Mouse (Mus musculus) thymus, postnatal 14 days (tissue): ENCODE measurements at regions not wholly inside any gene's neighbourhood (a gene's known extent, or its start where the extent isn't known, plus 50 kb on each side); places are given as distances from the start of the nearest gene placed in this dataset.

Experiments
- DNase-seq: peaks from one replicate; pipeline ENCODE4 v3.0.0; 2021

DNA sequence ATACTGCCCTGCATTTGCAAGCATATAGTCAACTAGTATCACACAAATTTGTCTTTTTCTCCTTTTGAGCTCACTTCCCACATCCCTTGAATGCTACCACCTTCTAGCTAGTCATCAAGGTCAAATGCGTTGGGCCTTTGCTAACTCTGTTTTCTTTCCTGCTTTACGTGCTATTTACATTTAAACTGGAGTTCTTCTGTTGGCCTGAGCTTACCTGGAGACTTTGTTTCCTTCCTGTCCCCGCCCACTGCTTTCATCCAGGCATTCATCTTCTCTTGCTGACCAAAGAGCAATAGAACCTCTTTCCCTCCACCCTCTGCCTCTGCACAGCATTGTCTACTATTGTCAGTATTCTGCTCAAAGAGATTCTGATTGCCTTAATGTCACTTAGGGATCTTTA, 237.0 kb downstream of the Papss1 start:
- no peak for DNase-seq

DNA sequence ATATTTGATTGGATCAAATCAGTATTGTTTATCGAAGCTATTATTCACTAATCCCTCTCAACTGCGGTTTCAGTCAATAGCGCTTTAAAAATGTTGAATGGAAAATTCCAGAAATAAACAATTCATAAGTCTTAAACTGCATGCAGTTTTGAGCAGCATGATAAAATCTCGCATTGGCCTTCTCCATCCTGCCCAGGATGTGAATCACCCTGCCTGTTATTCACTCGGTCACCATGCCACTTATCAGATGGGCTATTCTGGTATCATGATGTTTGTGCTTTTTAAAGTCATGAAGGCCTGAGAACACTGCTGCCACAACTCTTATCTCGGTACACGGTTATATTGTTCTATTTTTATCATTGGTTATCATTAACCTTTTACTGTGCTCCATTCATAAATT, 238.3 kb downstream of the Papss1 start:
- DNase-seq, result no peak

DNA sequence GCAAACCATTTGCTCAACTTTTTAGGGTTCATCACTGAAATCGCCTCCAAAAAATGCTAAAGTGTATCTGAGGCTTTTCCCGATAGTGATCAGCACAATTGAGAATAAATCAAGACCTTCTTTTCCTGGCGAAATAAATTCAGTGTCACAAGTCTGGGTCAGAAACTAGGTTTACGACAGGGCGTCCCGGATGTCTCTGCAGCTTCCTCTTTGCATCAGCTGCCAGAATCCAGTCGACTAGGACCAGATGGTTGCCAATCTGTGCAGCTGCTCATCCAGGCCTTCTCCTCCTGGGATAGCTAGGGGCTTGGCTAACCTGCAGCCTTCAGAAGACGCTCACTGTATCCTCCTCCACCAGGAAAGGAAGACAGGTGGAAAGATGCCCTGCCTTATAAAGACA, 243.6 kb downstream of the Papss1 start:
- DNase-seq, result no peak

DNA sequence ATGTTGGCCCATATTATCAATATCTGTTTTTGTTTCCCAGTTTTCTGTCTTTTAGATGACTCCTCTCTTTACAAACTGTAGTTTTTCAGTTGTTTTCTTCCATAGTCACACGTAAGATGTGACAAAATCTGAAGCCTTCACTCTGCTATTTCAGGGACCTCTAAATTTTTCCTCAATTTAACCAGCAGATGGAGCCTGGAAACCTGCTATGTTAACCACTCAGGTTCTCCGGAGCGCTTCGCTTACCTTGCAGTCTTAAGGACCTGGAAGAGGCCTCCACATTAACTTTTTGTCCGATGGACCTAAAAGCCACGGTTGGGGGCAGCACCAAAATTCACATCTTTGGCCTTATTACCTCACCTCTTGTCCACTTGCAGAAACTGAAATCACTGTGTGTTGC, 248.4 kb downstream of the Papss1 start:
- DNase-seq, result no peak

DNA sequence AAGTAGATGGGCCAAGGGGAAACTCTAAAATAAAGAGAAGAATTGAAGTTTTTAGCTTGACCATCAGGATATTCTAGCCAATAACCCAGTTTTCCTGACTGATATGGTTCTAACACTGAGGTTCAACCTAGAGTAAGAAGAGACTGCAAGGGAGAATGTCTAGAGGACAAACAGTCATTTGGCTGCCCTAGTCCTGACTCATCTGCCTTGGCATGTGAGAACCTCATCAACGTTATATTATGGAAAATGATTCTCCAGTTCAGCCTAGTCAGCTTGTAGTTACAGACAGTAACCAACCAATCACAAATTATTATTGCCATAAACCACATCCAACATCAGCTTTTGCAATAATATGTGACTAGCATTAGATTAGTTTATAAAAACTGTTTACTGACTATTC, 254.2 kb downstream of the Papss1 start:
- DNase-seq, result no peak

DNA sequence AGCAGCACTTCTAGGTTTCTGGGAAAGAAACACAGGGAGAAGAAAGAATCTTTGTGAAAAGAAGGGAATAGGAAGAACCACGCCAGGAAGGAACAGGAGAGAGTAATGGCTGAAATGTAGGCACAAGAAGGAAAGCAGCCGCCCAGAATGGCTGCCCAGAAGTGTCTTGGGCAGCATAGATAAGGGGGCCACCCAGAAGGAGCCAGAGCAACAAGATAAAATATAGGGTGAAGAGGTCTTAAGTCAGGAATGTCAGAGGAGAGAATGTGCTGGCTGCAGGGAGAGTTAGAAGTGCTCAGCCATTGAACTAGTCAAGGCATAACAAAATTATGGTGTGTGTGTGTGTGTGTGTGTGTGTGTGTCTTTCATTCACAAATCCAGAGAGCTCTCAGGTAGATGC, 227.7 kb upstream of the Dkk2 start:
- no peak for DNase-seq

DNA sequence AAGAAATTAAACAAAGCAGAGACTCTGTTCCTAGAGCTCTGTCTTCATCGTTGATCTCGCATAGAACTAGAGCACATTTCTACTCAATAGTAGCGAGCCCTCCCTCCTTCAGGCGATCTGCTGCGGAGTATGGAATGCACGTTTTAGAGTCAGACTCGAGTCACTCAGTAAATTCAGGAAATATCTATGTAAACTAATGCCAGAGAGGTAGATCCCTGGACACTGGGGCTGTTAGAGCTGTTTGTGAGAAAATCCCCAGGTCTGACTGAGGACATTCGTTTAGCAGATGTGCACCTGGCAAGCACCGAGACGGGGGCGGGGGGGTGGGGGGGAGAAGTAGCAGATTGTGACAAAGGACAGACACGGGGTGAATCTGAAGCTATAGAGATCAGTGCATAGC, 226.0 kb upstream of the Dkk2 start:
- DNase-seq, result no peak

DNA sequence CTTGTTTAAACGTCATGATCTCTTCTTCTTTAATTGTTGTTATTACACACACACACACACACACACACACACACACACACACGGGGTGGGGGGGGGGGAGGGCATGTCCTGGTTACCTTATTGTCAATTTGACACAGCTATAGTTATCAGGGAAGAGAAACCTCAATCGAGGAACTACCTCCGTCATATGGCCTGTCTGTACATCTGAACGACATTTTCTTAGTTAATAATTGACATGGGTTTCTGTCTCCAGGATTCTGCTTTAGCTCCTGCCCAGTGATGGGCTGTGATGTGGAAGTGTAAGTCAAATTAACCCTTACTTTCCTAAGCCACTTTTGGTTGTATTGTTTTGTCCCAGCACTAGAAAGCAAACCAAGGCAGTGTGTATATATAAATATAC, 220.0 kb upstream of the Dkk2 start:
- no peak for DNase-seq

DNA sequence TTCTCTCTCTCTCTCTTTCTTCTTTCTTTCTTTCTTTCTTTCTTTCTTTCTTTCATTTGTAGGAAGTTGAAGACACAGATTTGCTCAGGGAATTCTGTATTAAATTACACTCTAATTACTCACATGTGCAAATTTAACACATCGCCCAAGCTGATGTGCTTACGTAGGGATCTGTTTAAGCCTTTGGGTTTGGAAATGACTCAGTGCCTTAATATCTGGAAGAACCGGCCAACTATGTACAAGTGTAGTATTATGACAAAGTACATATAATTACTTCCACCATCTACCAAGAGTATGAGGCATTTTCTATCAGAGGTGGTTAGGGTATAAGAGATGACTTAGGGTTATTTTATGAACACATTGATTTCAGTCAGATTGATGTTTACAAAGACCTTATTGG, 217.8 kb upstream of the Dkk2 start:
- DNase-seq, result no peak

DNA sequence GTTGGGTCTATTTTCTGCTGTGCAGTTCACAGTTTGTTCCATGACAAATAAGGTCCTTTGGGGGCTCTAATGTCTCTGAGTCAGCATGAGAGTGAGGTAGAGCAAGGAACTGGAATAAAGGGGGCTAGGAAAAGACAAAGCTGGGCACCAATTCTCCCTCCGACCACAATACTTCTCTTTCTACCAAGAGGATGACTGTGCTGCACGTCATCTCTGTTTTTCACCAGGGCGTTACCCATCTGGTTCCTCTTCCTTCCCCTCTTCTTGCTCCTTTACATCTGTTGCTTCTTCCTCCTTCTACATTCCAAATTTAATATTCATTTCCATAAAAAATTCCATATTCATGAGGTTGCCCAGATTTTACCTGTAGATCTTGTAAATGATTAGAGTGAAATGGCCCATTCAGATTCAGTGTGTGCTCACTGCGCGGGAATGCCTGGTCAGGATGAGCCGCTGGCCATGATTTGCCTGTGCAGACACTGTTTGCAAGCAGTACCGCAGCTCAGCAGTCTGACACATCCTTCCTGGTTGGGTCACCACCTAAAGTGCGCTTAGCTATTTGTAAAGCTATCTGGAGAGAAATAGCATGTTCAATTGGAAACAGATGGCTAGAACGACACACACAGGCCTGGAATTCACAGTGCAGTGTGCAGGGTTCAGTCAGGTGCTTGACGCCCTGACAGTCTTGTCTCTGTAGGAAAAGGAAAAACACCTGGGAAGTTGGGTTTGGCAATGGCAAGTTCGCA, 216.7 kb upstream of the Dkk2 start:
- DNase-seq, result no peak

DNA sequence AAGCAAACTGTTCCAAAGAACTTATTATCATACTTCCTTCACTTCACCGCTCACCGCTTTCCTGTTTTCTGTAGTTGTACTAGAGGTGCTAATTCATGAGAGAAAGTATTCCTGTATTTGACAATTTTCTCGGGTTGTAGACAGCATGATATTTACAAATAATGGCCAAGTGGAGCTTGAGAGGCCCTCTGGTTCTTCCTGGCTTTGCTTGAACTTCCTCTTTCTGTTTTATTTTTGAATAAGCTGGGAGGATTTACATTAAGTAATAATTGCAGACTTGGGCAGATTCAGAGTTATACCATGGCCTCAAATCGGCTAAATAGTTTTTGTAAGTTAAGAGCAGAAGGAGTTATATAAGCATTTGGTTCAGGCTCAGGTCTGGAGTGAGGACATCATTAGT, 215.8 kb upstream of the Dkk2 start:
- DNase-seq, result no peak

DNA sequence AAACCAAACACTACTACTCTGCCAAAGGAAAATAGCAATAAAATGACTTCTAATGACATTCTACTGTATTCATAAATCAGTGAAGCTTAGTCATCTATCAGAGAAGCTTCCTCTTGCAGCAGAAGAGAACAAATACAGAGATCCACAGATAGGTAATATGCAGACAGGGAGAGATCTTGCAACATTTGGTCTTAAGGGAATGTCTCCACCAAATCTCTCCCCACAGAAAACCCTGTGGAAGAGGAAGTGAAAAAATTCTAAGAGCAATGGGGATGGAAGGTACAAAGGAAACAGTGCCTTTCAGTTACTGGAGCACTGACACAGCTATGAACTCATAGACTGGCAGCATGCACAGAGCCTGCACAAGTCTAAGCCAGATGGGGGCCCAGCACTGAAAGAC, 202.4 kb upstream of the Dkk2 start:
- DNase-seq, result no peak

DNA sequence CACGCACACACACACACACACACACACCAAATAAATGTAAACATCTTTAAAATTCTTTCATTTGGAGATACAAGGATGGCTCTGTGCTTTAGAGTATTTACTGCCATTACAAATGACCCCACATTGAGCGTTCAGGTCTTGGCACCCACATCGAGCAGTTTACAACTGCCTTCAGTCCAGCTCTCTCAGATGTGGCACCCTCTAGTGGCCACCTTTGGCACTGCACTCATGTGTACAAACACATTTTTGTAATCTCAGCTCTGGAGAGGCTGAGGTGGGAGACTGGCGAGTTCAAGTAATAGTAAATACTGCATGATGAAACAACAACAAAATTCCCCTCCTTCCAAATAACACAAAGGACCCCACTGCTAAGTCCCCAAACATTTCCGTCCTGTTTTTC, 198.6 kb upstream of the Dkk2 start:
- peak; percentile 19 for DNase-seq

DNA sequence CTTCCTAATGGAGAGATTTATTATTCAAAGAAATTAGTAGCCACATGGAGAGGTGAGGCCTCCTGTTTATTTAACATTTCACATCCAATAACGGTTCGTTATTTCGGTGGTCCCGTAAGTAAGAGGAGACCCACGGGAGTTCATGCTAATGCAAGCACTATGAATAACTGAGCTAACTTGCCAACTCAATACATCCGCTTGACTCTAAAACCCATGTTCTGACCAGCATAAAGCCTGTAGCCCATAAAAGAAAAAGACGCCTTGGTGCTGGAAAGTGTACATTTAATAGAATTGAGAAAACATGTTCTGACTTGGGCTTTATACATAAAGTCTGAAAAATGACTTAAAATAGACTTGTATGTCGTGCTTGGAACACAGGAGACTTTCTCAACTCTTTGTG, 198.1 kb upstream of the Dkk2 start:
- no peak for DNase-seq

DNA sequence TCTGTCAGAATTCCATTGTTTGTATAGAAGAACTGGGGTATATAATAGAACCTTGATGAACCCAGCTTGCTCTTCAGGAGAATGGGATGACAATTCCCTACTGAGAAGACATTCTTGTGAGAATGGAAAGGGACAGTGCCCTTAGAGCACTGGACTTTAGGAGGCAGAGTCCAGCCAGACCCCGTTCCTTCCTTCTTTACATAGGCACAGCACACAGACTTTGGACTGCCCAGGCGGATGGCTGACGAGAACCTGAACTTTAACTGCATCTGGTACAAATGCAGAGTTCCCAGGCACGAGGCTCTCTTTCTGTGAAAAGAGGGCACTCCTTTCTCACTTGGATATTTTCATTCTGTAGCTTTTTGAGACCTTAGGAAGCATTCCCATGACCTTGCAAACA, 197.4 kb upstream of the Dkk2 start:
- no peak for DNase-seq

DNA sequence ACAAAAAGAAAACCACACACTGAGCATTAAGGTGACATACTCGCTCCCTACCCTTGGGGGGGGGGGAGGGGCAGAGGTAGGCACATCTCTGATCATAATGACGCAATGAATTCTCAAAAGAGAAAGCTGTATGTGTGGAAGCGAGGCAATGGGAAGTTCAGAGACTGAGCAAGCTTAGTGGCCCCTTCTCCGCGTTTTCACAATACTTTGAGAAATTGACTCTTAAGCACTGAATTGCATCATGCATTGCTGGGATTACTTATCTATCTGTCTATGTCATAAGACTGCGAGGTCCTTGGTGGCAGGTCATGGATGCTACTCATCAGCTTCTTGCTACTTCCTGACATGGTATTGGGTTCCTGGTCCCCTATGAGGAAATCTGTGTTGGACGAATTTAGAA, 193.2 kb upstream of the Dkk2 start:
- no peak for DNase-seq

DNA sequence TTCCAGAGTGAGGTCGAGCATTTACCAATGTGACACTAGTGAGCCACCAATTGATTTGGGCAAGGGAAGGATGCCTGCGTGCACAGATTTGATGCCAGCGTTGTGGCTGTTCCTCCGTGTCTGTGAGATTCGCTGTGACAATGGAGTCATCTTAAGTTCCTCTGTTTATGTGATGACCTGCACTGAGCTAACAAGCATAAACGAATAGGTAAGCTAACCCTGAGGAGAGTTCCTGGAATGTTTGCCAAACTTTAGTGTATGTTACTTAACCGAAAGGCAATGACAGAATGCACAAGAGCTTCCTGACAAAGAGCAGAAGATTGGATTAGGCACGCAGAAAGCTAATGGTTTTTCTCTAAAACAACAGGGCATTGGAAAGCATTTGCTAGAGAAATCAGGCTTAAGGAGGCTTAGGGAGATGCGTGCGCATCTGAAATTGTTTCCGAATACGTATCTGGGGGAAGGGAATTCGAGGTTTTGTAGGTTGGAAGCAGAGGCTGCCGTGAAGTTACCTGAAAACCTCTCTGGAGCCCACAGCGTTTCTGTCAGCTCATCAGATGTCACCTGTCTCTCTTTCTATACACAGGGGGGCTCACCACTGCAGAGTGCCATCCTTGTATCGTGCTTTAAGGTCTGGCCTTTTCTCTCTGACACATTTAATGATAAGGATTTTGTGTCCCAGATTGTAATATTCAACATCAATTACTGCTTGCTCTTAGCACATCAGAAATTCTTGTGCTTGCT, 191.9 kb upstream of the Dkk2 start:
- DNase-seq, result no peak

DNA sequence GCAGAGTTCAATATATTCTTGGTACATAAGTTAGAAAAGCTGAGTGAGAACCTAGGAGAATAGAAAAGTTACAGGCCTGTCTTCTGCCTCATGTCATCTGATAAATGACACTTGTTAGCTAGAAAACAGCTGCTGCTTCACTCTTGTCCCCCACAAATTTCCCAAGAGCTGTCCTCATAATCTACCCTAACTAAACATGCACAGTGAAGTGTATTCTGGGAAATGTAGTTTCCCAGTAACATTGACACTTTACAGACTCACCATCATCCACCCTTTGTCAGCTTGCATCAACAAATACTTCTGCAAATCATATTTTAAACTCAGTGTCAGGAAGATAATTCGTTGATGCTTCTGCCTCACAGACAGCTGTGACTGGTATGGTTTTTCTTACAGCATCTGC, 190.0 kb upstream of the Dkk2 start:
- DNase-seq, result no peak

DNA sequence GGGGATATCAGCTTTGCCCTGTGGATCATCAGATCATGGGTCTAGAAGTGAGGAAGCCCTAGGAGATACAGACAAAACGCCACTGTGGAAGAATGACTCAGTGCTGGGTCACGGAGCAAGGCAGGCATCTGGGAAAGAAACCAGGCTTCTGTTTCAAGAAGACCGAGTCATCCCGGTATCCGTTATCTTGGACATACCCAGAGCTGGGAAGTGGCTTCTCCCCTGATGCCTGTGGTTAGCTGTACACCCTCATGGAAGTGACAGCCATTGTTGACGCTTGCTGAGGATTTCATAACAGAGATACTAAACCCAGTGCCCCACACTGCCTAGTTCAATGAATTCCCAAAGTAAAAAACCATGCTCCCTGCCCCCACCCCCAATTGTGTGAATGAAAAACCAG, 171.6 kb upstream of the Dkk2 start:
- no peak for DNase-seq

DNA sequence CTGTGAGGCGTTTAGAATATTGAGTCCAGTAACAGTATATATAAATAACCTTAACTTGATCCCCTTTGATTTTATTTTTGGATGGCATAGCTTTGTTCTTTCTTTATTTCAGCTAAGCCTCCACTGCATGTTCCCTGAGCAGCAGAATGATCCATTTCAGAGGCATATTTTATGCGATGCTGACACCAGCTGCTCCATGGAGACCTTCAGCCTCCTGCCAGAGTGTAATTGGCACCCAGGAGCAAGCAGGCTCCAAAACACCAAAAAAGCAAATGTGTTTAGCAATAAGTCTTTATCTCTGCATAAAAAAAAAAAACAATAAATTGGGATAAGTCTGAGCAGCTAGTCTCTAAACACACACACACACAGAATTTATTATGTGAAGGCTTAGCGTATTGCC, 170.7 kb upstream of the Dkk2 start:
- no peak for DNase-seq

DNA sequence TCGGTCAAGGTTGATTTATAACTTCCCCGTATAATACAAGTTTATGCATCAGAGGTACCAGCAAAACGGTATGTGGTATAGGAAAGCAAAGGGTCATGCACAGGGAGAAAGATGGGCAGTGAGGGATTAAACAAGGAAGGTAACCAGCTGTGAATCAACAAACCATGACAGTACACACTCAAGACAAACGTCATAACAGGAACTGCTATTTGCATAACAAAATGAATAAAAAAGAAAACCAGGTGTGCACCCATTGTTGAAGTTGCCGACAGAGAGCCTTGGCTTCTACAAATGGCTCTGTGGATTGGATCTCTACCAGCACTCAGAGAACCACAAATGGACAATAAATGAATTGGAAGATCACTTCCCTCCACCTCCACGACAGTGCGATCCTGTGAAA, 170.1 kb upstream of the Dkk2 start:
- no peak for DNase-seq

DNA sequence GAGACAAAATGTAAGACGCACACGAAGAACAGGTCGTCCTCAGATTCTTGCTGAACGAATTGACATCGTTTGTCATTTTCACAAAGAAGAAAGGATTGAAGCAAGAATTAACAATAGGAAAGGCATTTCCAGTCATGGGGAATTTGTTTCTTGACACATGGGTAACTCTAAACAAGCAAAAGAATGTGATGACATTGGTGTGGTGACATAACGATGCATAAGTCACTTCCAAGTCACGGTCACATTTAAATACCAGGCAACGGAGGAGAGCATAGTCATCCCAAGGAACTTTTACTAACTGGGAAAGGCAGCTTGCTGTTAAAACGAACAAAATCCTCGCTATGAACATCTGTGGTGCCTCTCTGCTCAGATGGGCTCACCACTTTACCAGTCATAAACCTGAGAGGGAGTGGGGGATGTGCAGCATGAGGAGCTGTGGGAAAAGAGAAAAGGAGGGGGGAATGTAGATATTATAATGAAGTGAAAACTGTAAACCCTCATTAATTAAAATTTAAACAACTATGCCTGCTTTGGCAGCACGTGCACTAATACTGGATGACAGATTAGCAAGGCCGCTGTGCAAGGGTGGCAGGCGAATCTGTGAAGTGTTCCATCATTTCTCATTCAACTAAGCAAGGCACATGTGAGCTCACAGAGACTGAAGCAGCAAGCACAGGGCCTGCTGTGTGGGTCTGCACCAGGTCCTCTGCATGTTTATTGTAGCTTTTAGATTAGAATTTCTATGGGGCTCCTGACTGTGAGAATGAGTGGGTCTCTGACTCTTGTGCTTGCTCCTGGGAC, 167.2 kb upstream of the Dkk2 start:
- DNase-seq, result no peak

DNA sequence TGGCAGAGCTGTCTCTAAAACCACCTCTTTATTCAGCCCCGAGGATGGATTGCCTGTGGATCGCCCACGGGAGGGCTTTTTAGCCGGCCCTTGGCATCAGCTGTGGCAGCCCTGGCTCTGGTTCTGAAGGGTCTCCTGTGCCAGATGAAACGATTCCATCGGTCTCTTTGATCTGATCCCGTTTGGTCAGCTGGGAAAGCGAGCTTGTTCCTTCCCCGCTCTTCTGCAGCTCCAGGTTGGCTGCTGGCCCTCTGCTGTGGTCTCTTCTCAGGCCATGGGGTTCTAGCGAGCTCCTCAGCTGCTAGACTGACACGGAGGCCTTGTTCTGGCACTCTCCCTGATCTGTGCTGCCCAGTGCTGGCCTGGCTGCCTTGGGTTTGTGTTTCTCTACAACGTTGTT, 165.6 kb upstream of the Dkk2 start:
- DNase-seq, result no peak

DNA sequence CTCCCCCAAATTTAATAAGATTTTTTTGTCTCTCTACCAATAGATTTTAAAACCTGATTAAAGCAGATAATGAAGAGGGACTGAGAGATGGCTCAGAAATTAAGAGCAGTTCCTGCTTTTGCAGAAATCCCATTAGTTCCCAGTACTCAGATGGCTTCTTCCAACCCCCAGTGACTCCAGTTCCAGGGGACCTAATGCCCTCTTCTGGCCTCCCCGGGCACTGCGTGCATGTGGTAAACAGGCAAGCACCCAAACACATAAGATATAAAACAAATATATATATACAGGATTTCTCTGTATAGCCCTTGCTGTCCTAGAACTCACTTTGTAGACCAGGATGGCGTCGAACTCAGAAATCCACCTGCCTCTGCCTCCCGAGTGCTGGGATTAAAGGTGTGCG, 163.9 kb upstream of the Dkk2 start:
- DNase-seq, result no peak
